Mouse (Mus musculus): Measurements from ENCODE around the gene Klf5.

Gene Klf5

GRCm38 (mm10) chr14:99298385-99299021, at the start of gene Klf5:
Klf5 (plus strand) TSS chr14:99298691.
- DNase-seq, result peak; percentile 92

GRCm38 (mm10) chr14:99262026-99262425, 36.5 kb upstream of the Klf5 start:
- DNase-seq, result no peak

GRCm38 (mm10) chr14:99263816-99264215, 34.7 kb upstream of the Klf5 start:
- DNase-seq, result no peak

- DNase-seq, result no peak
These were observed 32.7 kb upstream of the Klf5 start for GRCm38 (mm10) chr14:99265791-99266190.

- no peak for DNase-seq
These were observed 31.7 kb upstream of the Klf5 start for GRCm38 (mm10) chr14:99266749-99267148.

- DNase-seq, result no peak
These were observed 24.4 kb upstream of the Klf5 start for GRCm38 (mm10) chr14:99274056-99274455.

DNA sequence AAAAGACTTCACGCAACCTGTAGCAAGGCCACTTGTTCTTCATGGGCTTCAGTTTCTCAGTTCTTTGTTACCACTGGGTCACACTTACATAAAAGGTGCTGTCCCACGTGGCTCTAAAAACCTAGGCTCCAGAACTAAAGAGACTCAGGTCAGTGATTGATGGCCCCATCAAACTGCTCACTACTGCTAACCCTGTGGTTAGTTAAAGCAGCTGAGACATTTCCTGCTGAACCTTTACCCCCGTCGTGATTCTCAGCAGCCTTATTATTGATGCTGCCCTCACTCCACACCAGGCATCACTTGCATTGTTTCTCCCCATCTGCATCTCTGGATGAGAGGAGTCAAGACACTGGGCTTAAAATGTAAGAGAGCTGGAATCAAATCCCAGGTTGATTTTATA, 22.7 kb upstream of the Klf5 start:
- no peak for DNase-seq

DNA sequence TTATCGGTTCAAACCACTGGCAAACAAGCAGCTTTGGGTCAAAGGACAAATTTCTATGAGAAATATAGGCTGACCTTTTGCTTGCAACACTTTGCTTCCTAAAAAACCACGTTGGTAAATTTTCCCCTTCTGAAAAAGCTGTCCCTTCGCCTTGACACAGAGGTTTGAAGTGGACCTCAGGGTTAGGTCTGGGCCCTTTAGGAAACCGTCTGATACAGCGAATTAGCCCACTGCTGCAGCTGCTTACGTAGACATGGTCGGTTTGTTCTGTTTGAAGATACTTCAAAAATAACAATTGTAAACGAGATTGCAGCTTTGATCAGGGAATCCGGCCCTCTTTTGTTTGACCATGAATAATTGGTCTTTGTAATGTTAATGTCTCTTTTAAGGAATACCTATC, 20.2 kb upstream of the Klf5 start:
- DNase-seq, result no peak

DNA sequence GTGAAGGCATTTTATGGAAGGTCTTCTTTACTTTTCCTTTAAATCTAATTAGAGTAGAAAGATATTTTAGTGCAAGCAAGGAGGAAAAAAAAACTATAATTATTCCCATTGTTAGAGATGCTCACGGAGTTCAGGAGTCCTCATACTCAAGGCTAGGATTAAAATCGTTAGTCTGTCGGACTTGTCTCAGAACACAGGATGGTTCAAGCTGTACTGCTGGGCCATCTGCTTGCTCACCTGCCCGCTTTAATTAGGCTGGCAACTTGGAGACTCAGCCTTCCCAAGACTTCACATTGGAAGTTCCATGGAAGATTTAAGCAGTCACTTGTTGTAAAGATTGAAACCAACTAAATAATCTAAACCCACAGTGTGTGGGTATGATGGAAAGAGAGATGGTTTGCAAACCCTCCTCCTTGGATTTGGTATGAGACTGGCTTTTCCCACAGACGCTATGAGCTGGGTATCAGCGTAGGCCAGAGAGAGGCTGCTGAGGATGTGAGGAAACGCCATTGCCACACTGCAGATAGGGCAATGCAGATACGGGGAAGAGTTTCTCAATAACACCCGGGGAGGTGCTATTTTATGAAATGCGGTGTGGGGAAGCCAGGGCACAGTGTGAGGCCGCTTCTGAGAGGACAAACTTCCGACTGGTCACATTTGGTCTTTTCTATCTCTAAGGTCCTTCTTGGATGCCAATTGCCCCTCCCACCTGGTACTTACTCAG, 19.6 kb upstream of the Klf5 start:
- DNase-seq, result no peak

GRCm38 (mm10) chr14:99280399-99280798, 18.1 kb upstream of the Klf5 start:
- DNase-seq, result no peak

GRCm38 (mm10) chr14:99280825-99281433, 17.6 kb upstream of the Klf5 start:
- no peak for DNase-seq

DNA sequence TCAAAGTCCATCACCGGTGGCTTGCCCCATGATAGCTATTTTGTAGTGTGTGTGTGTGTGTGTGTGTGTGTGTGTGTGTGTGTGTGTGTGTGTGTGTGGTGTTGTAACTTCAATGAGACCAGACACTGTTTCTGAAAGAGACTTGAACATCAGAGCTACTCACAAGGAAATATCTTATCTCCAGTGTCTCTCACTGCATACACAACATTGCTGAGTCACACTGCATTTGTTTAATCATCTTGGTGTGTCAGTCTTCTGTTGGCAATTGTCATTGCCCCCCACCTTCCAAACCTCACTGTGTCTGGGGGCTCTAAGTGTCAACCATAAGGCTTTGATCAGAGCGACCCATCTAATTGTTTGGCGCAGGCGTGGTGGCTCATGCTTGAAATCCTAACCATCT, 13.0 kb upstream of the Klf5 start:
- DNase-seq, result no peak

GRCm38 (mm10) chr14:99292176-99292575, 6.3 kb upstream of the Klf5 start:
- no peak for DNase-seq

GRCm38 (mm10) chr14:99294424-99294823, 4.1 kb upstream of the Klf5 start:
- DNase-seq, result no peak

- DNase-seq, result peak; percentile 11
These were observed 2.7 kb upstream of the Klf5 start for GRCm38 (mm10) chr14:99295606-99296341.

- DNase-seq, result peak; percentile 60
These were observed 561 bp downstream of the Klf5 start for GRCm38 (mm10) chr14:99299022-99299481.

- peak; percentile 13 for DNase-seq
These were observed 1.3 kb downstream of the Klf5 start for GRCm38 (mm10) chr14:99299701-99300191.

DNA sequence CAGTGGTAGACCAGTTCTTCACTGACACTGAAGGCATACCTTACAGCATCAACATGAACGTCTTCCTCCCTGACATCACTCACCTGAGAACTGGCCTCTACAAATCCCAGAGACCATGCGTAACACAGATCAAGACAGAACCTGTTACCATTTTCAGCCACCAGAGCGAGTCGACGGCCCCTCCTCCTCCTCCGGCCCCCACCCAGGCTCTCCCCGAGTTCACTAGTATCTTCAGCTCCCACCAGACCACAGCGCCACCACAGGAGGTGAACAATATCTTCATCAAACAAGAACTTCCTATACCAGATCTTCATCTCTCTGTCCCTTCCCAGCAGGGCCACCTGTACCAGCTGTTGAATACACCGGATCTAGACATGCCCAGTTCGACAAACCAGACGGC, 3.0 kb downstream of the Klf5 start:
- peak; percentile 23 for DNase-seq

DNA sequence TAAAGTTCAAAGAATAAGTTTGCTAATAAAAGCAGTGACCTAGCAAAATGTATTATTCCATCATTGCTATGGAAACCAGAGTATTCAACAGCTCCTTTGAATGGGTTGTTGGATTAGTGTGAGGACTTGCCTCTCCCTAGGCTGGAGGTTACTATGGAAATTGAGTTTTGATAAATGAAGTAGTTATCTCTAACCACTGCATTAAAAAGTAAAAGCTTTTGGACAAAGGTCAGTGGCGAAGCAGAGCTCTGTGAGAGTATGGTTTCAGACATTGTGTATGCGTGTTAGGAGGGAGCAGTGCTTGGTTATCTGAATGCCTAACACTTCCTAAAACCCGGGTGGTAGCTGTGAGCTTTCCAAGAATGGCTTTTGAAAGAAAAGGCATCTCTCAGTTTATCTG, 5.9 kb downstream of the Klf5 start:
- DNase-seq, result no peak

GRCm38 (mm10) chr14:99304997-99305792, 6.7 kb downstream of the Klf5 start:
- DNase-seq, result no peak

- no peak for DNase-seq
These were observed 7.9 kb downstream of the Klf5 start for GRCm38 (mm10) chr14:99306410-99306809.

- DNase-seq, result peak; percentile 6
These were observed 11.1 kb downstream of the Klf5 start for GRCm38 (mm10) chr14:99309606-99310005.
